In genomic region chr6:128850671-128851070, GRCm38 (mm10) we compare ENCODE assay signal across 22 mouse cellular contexts. TPM values are rescaled to one million over a fixed set of nuclear protein-coding genes. Genes with fewer than 3 reads are reported as not detected.
DNase-seq lines count a peak whose midpoint lies in the region; ATAC-seq and TF ChIP-seq lines count a peak whose summit lies in the region.
"Had no signal": no experiment of that assay in that cellular context is flagged by ENCODE, and none has a peak within 500 bp of the region (broad histone marks: within the 10 kb centered on the region; RNA-seq: fewer than 3 reads in every experiment).

No protein-coding gene starts in this region.

- no peaks in the 10 kb centered on the region for H3K36me3 ChIP-seq in heart, embryonic 14.5 days (ENCODE audit: control insufficient read depth, insufficient read depth, low read length)
- H3K36me3 ChIP-seq in lung, postnatal 0 days (ENCODE audit: insufficient read depth, low read length) = no peaks in the 10 kb centered on the region
- H3K36me3 ChIP-seq: embryonic facial prominence, embryonic 12.5 days; intestine, embryonic 15.5 days; liver, embryonic 15.5 days; neural tube, embryonic 12.5 days had no signal

- no peak for DNase-seq in heart, adult 8-10 months (ENCODE audit: low spot score)
- DNase-seq in kidney, postnatal 36 days = peak; percentile 48 to 68
- DNase-seq in kidney, adult 11 months = no peak
- peak; percentile 55 for DNase-seq in lung, postnatal 0 days (ENCODE audit: low spot score)
- DNase-seq in layer of hippocampus, adult 18-20 months (ENCODE audit: low spot score in 2 of 2) = no peak
- DNase-seq in ovary, postnatal 36 days (ENCODE audit: low spot score) = no peak

- TF ChIP-seq CTCF in lung, postnatal 0 days (IDR thresholded peaks at IDR 0.05) = no peak

- no peak overlapping the region for H3K4me2 ChIP-seq in heart, embryonic 14.5 days (ENCODE audit: low read length)
- H3K4me2 ChIP-seq in lung, postnatal 0 days (replicated peaks; ENCODE audit: low read depth, low read length) = no peak overlapping the region
- H3K4me2 ChIP-seq: embryonic facial prominence, embryonic 12.5 days; hindbrain, embryonic 14.5 days; intestine, embryonic 15.5 days; liver, embryonic 15.5 days; midbrain, embryonic 11.5 days; neural tube, embryonic 12.5 days had no signal

- 17% methylated on average over 2 of the region's 2 CpGs for WGBS in heart, embryonic 14.5 days
- 29% methylated on average over 2 of the region's 2 CpGs for WGBS in lung, postnatal 0 days

- H3K27me3 ChIP-seq in heart, embryonic 14.5 days (ENCODE audit: control insufficient read depth, insufficient read depth, low read length) = no peaks in the 10 kb centered on the region
- no peaks in the 10 kb centered on the region for H3K27me3 ChIP-seq in lung, postnatal 0 days (replicated peaks; ENCODE audit: insufficient read depth, low read length)
- H3K27me3 ChIP-seq: embryonic facial prominence, embryonic 12.5 days; intestine, embryonic 15.5 days; liver, embryonic 15.5 days; neural tube, embryonic 12.5 days had no signal

- peak overlapping the region; percentile 32 to 59; a peak in 3 of 4 replicates for H3K27ac ChIP-seq in heart, embryonic 14.5 days (replicated peaks in 1 of 2; ENCODE audit: control insufficient read depth in 1 of 2, insufficient read depth in 1 of 2, low read depth in 2 of 2, low read length in 2 of 2)
- peak overlapping the region; percentile 54 for H3K27ac ChIP-seq in brown adipose tissue, adult 24 weeks (replicated peaks; ENCODE audit: low read depth, low read length)
- H3K27ac ChIP-seq in lung, postnatal 0 days (ENCODE audit: low read length) = peak overlapping the region; percentile 57
- H3K27ac ChIP-seq: embryonic facial prominence, embryonic 12.5 days; hindbrain, embryonic 14.5 days; intestine, embryonic 15.5 days; layer of hippocampus, adult 2 months; liver, embryonic 15.5 days; neural tube, embryonic 12.5 days had no signal

- no peaks in the 10 kb centered on the region for H3K4me1 ChIP-seq in heart, embryonic 14.5 days (ENCODE audit: control insufficient read depth in 2 of 2, insufficient read depth in 2 of 2, low read length in 2 of 2)
- H3K4me1 ChIP-seq in brown adipose tissue, adult 24 weeks (ENCODE audit: control insufficient read depth, insufficient read depth, insufficient read length, low read length) = peaks cover 3% of the 10 kb centered on the region
- H3K4me1 ChIP-seq in lung, postnatal 0 days (ENCODE audit: insufficient read depth, low read depth, low read length) = peaks cover 5% of the 10 kb centered on the region; the same call in 1 of the 2 replicates
- H3K4me1 ChIP-seq: embryonic facial prominence, embryonic 12.5 days; neural tube, embryonic 12.5 days had no signal

- H3K4me3 ChIP-seq in heart, embryonic 14.5 days (ENCODE audit: control insufficient read depth in 1 of 2, insufficient read depth in 1 of 2, low read depth in 1 of 2, low read length in 2 of 2) = no peak overlapping the region
- no peak overlapping the region for H3K4me3 ChIP-seq in brown adipose tissue, adult 24 weeks (ENCODE audit: insufficient read depth, low read depth, low read length)
- H3K4me3 ChIP-seq in lung, postnatal 0 days (ENCODE audit: low read depth, low read length) = no peak overlapping the region
- H3K4me3 ChIP-seq: embryonic facial prominence, embryonic 12.5 days; intestine, embryonic 15.5 days; layer of hippocampus, adult 2 months; liver, embryonic 15.5 days; neural tube, embryonic 12.5 days had no signal

- no peak; the same call in 1 of the 2 replicates for TF ChIP-seq EP300 in lung, postnatal 0 days (IDR thresholded peaks at IDR 0.05)

- no peak overlapping the region for H3K9ac ChIP-seq in heart, embryonic 14.5 days (ENCODE audit: low read length)
- no peak overlapping the region for H3K9ac ChIP-seq in lung, postnatal 0 days (replicated peaks; ENCODE audit: low read depth)
- H3K9ac ChIP-seq: embryonic facial prominence, embryonic 12.5 days; hindbrain, embryonic 14.5 days; intestine, embryonic 15.5 days; liver, embryonic 15.5 days; neural tube, embryonic 12.5 days had no signal

- no peaks in the 10 kb centered on the region for H3K9me3 ChIP-seq in heart, embryonic 14.5 days (ENCODE audit: control insufficient read depth, low read length)
- no peaks in the 10 kb centered on the region for H3K9me3 ChIP-seq in lung, postnatal 0 days (ENCODE audit: low read length)
- H3K9me3 ChIP-seq: embryonic facial prominence, embryonic 12.5 days; intestine, embryonic 15.5 days; liver, embryonic 15.5 days; neural tube, embryonic 12.5 days had no signal

- ATAC-seq in heart, embryonic 14.5 days (ENCODE audit: insufficient number of reproducible peaks, insufficient read depth, low FRiP score, low read depth) = no peak
- peak; percentile 58 for ATAC-seq in lung, postnatal 0 days
- ATAC-seq: forebrain, embryonic 16.5 days; intestine, embryonic 15.5 days had no signal

RNA-seq across cellular contexts. Expression of gene Klrb1b, which starts 24.5 kb away (rescaled TPM):
- not detected in 2 replicates for polyA plus RNA-seq in heart, embryonic 14.5 days (2014; fragmentation: Nextera tagmentation; extraction: Ambion mirVana)
- total RNA-seq in heart, adult 8-10 months (2022) = not detected
- polyA plus RNA-seq in brown adipose tissue, adult 24 weeks (2012; ENCODE audit: insufficient read depth, insufficient read length, missing spikeins) = 1.2 TPM in 1 of 2 replicates, not detected in the other
- polyA plus RNA-seq in lung, postnatal 0 days (2015; fragmentation: Nextera tagmentation; extraction: Ambion mirVana) = 0.26 and 0.35 TPM in 2 replicates
- total RNA-seq in layer of hippocampus, adult 18-20 months (2021) = not detected
- total RNA-seq: common myeloid progenitor, adult 5-6 weeks; layer of hippocampus, adult 2 months; left cerebral cortex, adult 18-20 months; left cerebral cortex, postnatal 4 days had no signal
- polyA plus RNA-seq: C2C12; embryonic facial prominence, embryonic 12.5 days; forebrain, embryonic 16.5 days; heart, postnatal 0 days; hindbrain, embryonic 14.5 days; midbrain, embryonic 11.5 days; neural tube, embryonic 12.5 days had no signal

RNA-seq across cellular contexts. Expression of gene Gm44511, which starts 24.6 kb away (rescaled TPM):
- polyA plus RNA-seq in heart, embryonic 14.5 days (2014; fragmentation: Nextera tagmentation; extraction: Ambion mirVana) = not detected in 2 replicates
- not detected for total RNA-seq in heart, adult 8-10 months (2022)
- not detected in 2 replicates for polyA plus RNA-seq in brown adipose tissue, adult 24 weeks (2012; ENCODE audit: insufficient read depth, insufficient read length, missing spikeins)
- 0.26 TPM in 1 of 2 replicates, not detected in the other for polyA plus RNA-seq in lung, postnatal 0 days (2015; fragmentation: Nextera tagmentation; extraction: Ambion mirVana)
- total RNA-seq in layer of hippocampus, adult 18-20 months (2021) = not detected
- total RNA-seq: adrenal gland, postnatal 10 days; layer of hippocampus, adult 2 months; left cerebral cortex, adult 18-20 months; left cerebral cortex, postnatal 4 days had no signal
- polyA plus RNA-seq: C2C12; embryonic facial prominence, embryonic 12.5 days; forebrain, embryonic 16.5 days; heart, postnatal 0 days; hindbrain, embryonic 14.5 days; intestine, embryonic 15.5 days; liver, embryonic 15.5 days; midbrain, embryonic 11.5 days; neural tube, embryonic 12.5 days had no signal

RNA-seq across cellular contexts. Expression of gene Clec2i, which starts 36.7 kb away (rescaled TPM):
- polyA plus RNA-seq in heart, embryonic 14.5 days (2014; fragmentation: Nextera tagmentation; extraction: Ambion mirVana) = 0.08 TPM in 1 of 2 replicates, not detected in the other
- under 1 TPM in 1 of 4 experiments, not detected in 3; 0.27 TPM for total RNA-seq in heart, adult 8-10 months (2022)
- 0.83 TPM in 1 of 2 replicates, not detected in the other for polyA plus RNA-seq in brown adipose tissue, adult 24 weeks (2012; ENCODE audit: insufficient read depth, insufficient read length, missing spikeins)
- 0.11 and 0.14 TPM in 2 replicates for polyA plus RNA-seq in lung, postnatal 0 days (2015; fragmentation: Nextera tagmentation; extraction: Ambion mirVana)
- not detected for total RNA-seq in layer of hippocampus, adult 18-20 months (2021)
- total RNA-seq: layer of hippocampus, adult 2 months; left cerebral cortex, adult 18-20 months; left cerebral cortex, postnatal 4 days had no signal
- polyA plus RNA-seq: C2C12; embryonic facial prominence, embryonic 12.5 days; forebrain, embryonic 16.5 days; heart, postnatal 0 days; hindbrain, embryonic 14.5 days; midbrain, embryonic 11.5 days; neural tube, embryonic 12.5 days had no signal

RNA-seq across cellular contexts. Expression of gene BC035044, which starts 40.3 kb away (rescaled TPM):
- 0.34 TPM in 1 of 2 replicates, not detected in the other for polyA plus RNA-seq in heart, embryonic 14.5 days (2014; fragmentation: Nextera tagmentation; extraction: Ambion mirVana)
- total RNA-seq in heart, adult 8-10 months (2022) = under 1 TPM; 0.22 to 0.38 (median 0.25) TPM
- not detected in 2 replicates for polyA plus RNA-seq in brown adipose tissue, adult 24 weeks (2012; ENCODE audit: insufficient read depth, insufficient read length, missing spikeins)
- 0.58 and 1.2 TPM in 2 replicates for polyA plus RNA-seq in lung, postnatal 0 days (2015; fragmentation: Nextera tagmentation; extraction: Ambion mirVana)
- total RNA-seq in layer of hippocampus, adult 18-20 months (2021) = 1 to 10 TPM; 1.7 to 1.9 TPM
- polyA plus RNA-seq: C2C12; heart, postnatal 0 days had no signal

Comparison
In these comparisons a context has a peak if more than half of its experiments do, and no peak if none do; other contexts are left out.
1. DNase-seq: peak in kidney, postnatal 36 days (2 of 2) and lung, postnatal 0 days (single experiment); none in heart, adult 8-10 months (single experiment), kidney, adult 11 months (single experiment), layer of hippocampus, adult 18-20 months (0 of 2) and ovary, postnatal 36 days (single experiment).
2. Peak in every context shown above with its lines, with median percentiles within 50 percentile points of each other: H3K27ac ChIP-seq.